Mouse (Mus musculus) 3134 (cell line): ENCODE measurements around the gene Hamp2.
"Not testable (repeated sequence)": the region's sequence is repeated elsewhere in the genome, so short reads cannot be mapped to it uniquely, and the experiment has no call there.

ENCODE experiments used
- DNase-seq: peaks from one replicate; pipeline ENCODE4 v3.0.0-alpha.2; 2011; ENCODE audit warnings: low spot score; ENCODE audit not compliant: insufficient read length; ENCODE audit errors: extremely low read depth

Gene Hamp2

DNA sequence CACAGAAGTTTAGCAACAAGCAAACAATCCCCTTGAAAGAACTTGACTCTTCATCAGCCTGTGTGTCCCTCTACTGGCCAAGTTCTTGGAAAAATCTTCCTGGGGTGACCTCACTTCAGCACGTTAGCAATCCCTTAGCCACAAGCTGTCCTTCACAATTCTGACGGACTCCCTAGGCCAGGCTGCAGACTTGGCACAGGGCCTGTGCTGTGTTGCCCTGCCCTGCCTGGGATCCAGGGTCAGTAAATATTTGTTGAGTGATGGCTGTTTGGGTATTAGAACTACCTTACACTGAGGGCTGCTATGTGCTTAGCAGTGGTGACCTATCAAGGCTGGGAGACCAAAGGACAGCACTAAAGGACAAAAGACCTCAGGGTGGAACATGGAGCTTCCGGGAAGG is 29.6 kb upstream of the Hamp2 start:
- DNase-seq = no peak

- no peak for DNase-seq
Measured at GRCm38 (mm10) chr7:30953459-30953858, 29.0 kb upstream of the Hamp2 start.

- DNase-seq = no peak
Measured at GRCm38 (mm10) chr7:30952441-30953265, 28.2 kb upstream of the Hamp2 start.

- DNase-seq = not testable (repeated sequence)
Measured at GRCm38 (mm10) chr7:30949902-30950301, 25.4 kb upstream of the Hamp2 start.

DNA sequence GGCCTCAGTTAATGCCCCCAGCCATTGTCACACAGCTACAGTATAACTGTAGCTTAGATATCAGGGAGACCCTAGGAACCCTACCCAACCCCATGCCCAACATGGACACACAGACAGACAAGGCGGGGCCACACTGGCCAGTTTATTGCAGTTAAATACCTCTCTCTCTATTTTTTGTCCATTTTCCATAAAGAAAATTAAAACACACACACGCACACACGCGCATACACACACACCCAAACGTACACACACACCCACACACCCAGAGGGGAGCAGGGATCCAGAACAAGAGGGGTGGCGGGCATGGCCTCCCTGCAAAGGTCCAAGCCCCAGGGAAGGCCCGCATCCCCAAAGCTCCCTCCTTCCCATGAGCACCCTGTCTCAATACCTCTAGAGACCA is 21.4 kb upstream of the Hamp2 start:
- no peak for DNase-seq

GRCm38 (mm10) chr7:30945466-30945865 is 21.0 kb upstream of the Hamp2 start:
- not testable (repeated sequence) for DNase-seq

DNA sequence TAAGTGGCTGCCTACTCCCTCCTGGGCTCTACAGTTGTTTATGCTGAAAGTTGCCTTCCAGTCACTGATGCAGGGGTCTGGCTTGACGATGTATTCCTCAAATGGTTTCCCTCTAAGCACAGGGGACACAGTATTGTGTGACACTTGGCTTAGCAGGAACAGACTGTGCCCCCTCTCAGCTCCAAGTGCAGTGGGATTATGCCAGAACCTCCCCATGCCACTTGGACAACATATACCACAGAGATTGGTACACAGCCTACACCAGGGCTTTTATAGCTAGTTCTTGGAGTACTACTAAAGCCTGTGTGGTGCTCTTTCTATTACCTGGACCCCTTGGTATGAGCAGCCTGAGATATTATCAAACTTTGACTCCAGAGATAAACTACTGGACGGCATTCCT is 20.2 kb upstream of the Hamp2 start:
- DNase-seq = not testable (repeated sequence)

GRCm38 (mm10) chr7:30943909-30944635 is 19.6 kb upstream of the Hamp2 start, which contains the start of gene Hamp:
Gene Hamp (minus strand): TSS chr7:30944032.
- no peak for DNase-seq

GRCm38 (mm10) chr7:30942365-30942764 is 17.9 kb upstream of the Hamp2 start:
- not testable (repeated sequence) for DNase-seq

GRCm38 (mm10) chr7:30940070-30940469 is 15.6 kb upstream of the Hamp2 start:
- DNase-seq = not testable (repeated sequence)

GRCm38 (mm10) chr7:30935422-30936099 is 11.1 kb upstream of the Hamp2 start:
- not testable (repeated sequence) for DNase-seq

DNA sequence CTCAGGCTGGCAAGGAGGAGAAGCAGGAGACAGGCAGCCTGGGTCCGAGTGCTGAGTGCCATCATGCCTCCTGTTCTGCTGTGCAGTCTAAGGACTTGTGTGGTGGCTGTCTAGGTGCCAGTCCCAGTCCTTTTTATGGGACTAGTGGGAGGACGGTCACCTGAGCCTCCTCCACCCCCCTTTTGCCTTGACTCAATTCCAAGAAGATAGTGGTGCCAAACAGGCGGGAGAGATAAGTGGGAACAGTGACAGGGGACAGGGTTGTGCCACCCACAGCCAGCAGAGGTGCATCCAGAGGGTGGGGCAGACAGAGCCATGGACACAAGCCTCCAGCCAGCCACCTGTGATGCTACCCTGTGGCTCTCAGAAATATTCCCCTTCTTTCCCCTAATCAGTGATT is 410 bp downstream of the Hamp2 start:
- DNase-seq = no peak

- DNase-seq = not testable (repeated sequence)
Measured at GRCm38 (mm10) chr7:30922490-30922889, 2.0 kb downstream of the Hamp2 start.

GRCm38 (mm10) chr7:30920217-30920616 is 4.3 kb downstream of the Hamp2 start:
- DNase-seq = no peak

DNA sequence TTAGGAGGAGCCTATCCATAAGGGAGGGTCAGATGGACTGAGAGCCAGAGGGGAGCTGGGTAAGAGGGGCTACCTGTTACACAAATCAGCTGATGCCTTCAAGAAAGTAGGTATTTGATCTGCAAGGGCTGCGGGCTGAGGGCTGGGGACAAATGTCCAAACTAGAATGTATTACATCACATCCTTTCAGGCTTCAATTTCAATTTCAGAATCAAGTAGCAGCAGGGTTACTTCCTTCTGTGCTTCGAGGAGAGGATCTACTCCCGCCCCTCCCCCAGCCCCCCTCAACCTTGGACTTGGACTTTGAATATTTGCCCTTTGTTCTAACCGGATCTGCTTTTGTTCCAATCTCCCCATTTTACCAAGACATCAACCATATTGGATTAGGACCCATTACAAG is 7.3 kb downstream of the Hamp2 start:
- no peak for DNase-seq

GRCm38 (mm10) chr7:30916713-30917112 is 7.8 kb downstream of the Hamp2 start:
- no peak for DNase-seq

GRCm38 (mm10) chr7:30914732-30915131 is 9.7 kb downstream of the Hamp2 start, which contains the start of gene Mag:
Gene Mag (minus strand): TSS chr7:30914873.
- DNase-seq = no peak

GRCm38 (mm10) chr7:30909773-30910172 is 14.7 kb downstream of the Hamp2 start:
- no peak for DNase-seq

DNA sequence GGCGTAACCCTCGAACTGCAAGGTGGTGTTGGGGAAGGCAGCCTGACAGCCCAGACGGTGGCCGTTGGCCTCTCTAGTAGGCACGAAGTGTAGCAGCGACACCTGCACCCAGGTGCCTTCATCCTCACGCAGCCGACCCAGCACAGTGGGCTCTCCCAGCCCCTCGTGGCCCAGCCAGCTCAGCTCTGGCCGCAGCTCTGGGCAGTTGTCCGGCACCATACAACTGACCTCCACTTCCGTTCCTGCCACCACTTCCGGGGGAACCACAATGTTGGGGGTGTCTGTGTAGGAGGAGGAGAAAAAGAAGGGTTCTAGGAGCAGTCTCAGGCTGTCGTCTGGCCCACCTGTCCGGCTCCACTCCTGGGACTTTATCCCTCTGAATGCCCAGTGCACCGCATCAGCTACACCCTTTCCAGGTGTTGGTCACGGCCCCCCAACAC is 15.5 kb downstream of the Hamp2 start:
- no peak for DNase-seq

DNA sequence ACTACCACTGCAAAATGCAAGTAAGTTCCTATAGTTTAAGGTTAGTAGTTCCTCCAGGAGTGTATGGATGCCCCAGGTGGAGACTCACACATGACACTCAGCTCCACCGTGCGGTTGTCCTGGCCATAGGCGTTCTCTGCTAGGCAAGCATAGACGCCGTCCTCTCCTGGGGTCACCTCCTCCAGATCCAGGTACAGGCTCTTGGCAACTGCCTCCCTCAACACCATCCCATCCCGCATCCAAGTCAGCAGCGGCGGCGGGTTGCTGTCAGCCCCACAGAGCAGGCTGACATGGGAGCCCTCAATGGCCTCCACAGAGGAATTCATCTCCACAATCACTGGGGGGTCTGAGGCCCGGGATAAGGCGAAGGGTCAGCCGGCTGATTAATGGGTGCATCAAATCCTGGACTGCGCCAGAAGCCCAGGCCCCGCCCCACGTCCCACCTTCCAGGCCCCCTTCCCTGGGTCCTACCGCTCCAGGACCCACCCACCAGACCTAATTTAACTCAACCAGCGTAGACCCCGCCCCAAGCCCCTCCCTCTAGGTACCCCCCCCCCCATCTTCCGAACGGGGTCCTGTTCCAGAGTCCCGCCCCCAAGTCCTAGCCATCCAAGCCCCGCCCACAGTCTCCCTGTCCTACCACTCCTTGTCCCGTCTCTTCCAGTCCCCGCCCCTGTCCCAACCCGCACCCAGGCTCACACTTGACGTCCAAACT is 16.0 kb downstream of the Hamp2 start:
- DNase-seq = no peak

DNA sequence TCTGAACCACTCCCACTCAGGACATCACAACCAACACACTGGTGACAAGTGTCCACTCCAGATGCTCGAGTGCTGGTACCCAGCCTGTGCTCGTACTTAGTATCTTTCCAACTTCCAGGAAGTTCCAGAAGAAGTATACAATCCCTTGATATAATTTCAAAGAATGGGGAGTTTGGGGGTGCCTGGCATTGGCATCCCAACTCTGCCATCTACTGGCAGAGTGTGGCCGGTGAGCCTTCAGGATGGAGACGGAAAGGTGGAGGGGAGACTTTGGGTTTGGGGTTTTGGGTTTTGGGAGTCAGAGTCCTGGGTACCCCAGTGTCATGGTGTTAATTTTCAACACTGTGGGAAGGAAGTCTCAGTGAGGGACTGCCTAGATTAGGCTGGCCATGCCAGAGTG is 20.4 kb downstream of the Hamp2 start:
- DNase-seq = no peak
